Mouse (Mus musculus) kidney, adult 18-20 months (tissue): ENCODE measurements at regions not wholly inside any gene's neighbourhood (a gene's known extent, or its start where the extent isn't known, plus 50 kb on each side); places are given as distances from the start of the nearest gene placed in this dataset.
A peak's percentile ranks its signal among the peaks of the same experiment; 100 is the strongest.
"Not testable (repeated sequence)": the region's sequence is repeated elsewhere in the genome, so short reads cannot be mapped to it uniquely, and the experiment has no call there.

ENCODE experiments used
- DNase-seq: peaks from one replicate; pipeline ENCODE4 v3.0.0; 2021

- DNase-seq, result no peak
These were observed 268.4 kb upstream of the Ubash3b start for GRCm38 (mm10) chr9:41429711-41430390.

DNA sequence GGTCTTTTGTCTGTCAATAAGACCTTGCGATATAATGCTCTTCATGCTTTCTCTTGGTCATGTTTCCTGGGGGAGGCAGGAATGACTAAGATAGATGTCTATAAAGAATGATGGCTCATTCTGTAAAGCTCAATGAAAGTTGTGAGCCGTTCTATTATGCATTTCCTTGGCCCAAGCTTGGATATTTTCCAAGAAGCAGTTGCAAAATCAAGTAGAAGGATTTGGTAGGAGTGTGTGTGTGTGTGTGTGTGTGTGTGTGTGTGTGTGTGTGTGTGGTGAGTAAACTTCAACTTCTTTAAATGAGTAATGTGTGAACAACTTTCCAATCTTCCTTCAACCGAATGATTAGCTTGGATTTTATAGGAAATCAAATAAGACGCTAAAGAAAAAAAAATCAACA lies 267.7 kb upstream of the Ubash3b start:
- no peak for DNase-seq

GRCm38 (mm10) chr9:41426698-41427097 lies 265.2 kb upstream of the Ubash3b start:
- no peak for DNase-seq

GRCm38 (mm10) chr9:41425225-41425624 lies 263.7 kb upstream of the Ubash3b start:
- no peak for DNase-seq

GRCm38 (mm10) chr9:41413791-41414190 lies 252.3 kb upstream of the Ubash3b start:
- no peak for DNase-seq

- DNase-seq, result not testable (repeated sequence)
These were observed 251.6 kb upstream of the Ubash3b start for GRCm38 (mm10) chr9:41413091-41413490.

GRCm38 (mm10) chr9:41412174-41412757 lies 250.8 kb upstream of the Ubash3b start:
- DNase-seq, result no peak

DNA sequence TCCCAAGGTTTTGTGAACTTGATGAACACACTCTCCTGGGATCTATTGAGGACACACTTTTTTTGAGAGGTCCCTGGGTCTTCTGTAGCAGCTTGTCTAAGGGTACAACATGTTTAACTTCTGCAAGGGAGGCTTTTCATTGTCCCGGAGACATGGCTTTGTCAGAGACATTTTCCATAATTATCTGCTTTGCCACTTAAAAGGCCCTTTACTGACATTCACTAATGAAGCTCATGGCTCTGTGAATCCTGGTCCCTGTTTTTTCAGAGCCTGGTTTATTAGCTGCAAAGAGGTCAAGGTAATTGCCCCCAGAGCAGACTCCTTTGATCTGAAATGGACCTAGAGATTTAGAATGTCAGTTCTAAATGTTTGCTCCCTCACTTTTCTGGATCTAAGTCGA lies 246.8 kb upstream of the Ubash3b start:
- DNase-seq, result no peak

- no peak for DNase-seq
These were observed 245.6 kb upstream of the Ubash3b start for GRCm38 (mm10) chr9:41407078-41407477.

DNA sequence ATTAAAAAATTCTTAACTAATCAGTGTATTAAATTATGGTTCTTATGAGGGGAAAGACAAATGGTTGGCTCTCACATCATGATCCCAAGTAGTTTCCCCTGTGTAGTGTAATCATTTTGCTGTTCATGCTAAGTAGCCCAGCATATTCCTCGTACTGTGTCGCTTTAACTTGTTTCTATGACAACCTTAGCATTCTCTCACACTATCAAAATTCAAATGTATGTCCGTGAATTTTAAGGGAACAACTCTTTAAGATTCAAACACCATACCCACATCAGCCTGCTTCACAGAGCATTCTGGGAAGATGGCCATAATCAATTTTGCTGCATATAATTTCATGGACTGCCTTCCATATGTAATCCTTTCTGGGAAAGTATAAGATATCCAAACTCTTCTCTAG lies 241.4 kb upstream of the Ubash3b start:
- DNase-seq, result no peak

- no peak for DNase-seq
These were observed 239.5 kb upstream of the Ubash3b start for GRCm38 (mm10) chr9:41400950-41401349.

- no peak for DNase-seq
These were observed 234.0 kb upstream of the Ubash3b start for GRCm38 (mm10) chr9:41395471-41395870.

- DNase-seq, result peak; percentile 20
These were observed 230.3 kb upstream of the Ubash3b start for GRCm38 (mm10) chr9:41391591-41392320.

DNA sequence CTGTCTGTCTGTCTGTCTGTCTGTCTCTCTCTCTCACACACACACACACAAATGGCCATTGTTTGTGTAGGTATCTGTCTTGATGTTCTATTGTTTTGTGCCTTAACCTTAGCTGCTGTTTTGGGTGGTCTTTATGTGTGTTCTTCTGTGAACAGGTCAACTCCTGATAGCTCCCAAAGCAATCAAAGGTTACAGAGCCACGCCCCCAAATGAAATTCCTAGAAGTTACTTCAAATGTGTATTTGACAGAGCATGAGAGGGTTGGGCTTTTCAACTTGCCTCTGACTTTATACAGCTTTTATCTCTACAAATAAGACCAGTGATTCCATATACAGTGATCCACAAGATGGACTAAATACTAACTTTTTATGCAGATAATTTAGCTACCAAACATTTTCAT lies 217.8 kb upstream of the Ubash3b start:
- DNase-seq, result no peak

DNA sequence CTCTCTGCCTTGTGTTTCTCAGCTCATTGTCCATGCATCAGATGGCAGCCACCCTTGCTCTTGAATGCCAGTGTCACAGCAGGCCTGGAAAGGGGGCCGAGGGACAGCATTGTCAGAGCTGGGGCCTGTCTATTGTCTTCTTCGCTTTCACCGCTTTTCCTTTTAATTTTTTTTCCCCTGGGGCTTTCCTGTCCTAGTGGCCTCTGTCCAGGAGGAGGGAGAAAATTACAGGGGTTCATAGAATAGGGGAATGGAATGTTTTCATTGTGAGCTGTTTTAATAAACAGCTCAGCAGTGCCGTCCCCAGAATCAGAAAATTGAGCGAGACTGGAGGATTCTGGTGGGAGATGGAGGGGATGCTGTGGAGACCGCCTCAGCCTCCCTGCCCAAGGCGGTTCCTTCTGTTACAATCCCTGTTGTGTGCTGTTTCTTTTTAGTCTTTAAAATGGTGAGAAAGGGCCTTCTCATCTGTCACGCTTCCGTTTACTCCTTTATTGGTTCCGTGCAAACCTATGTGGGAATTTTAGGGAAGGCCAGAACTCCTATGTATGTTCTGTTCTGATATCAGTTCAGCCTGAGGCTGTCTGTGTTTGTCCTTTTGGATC lies 217.2 kb upstream of the Ubash3b start:
- DNase-seq, result no peak

- DNase-seq, result no peak
These were observed 216.5 kb upstream of the Ubash3b start for GRCm38 (mm10) chr9:41377701-41378626.

GRCm38 (mm10) chr9:41376948-41377700 lies 215.6 kb upstream of the Ubash3b start:
- DNase-seq, result no peak

GRCm38 (mm10) chr9:41375984-41376651 lies 214.6 kb upstream of the Ubash3b start:
- no peak for DNase-seq

DNA sequence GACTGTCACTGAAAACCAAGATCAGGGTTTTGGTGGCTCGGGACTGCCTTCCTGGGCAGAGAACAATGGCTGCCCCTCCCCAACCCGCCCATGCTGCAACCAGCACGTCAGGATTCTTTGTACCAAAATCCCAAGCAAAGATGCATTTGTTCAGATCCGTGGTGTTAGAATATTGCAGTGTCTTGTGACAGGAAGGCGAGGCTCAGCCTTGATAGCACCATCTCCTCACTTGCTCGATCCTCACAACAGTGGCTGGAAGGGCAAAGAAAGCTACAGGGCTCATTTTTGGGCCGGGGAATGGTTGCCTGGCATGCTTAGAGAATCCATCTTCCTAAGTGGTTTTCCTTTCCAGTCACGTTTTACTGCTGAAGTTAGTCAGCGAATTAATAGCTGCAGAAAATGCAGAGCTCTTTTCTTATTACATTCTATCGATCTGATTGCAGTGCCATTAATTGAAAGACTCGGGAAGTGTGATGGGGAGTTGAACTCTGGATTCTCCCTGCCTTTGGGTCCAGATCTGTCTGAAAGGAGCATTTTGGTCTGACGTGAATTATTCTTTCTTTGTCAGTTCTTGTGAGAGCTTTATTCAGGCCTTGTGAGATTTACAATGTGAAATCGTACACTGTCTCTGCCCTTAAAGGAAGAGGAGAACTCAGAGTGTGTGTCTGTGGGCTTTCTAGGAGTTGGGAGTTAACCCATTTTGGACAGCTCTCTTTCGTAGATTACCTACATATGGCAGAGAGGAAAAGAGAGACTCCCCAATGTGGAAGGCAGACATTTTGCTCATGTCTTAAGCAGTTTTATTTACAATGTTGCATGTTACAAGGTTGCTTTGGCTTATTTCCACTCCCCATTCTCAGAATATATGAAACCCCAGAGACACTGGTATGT lies 213.3 kb upstream of the Ubash3b start:
- no peak for DNase-seq

DNA sequence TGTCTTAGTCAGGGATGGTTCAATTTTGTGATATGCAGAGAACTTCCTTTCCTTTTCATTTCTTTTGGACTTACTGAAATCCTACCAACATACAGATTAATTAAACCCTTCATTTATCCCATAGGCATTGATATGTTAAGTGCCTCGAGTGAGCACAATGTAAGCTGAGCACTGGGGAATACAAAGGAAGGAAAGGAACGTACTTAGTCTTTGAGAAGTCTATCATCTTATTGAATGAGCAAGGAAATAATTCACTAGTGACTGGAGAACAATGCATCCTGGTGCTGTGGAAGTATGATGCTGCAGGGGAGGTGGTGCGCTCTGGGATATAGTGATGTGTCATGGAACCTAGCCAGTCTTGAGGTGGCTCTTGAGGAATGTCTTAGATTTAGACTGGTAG lies 204.9 kb upstream of the Ubash3b start:
- no peak for DNase-seq
